Mouse (Mus musculus): ENCODE results near the gene Kcna2. TPM values are rescaled to one million over a fixed set of nuclear protein-coding genes. Genes with fewer than 3 reads are reported as not detected.

Gene Kcna2
- polyA plus RNA-seq, 1 experiment from 2014 or later, result 0.17 TPM

GRCm38 (mm10) chr3:107077101-107077500 is 23.8 kb upstream of the Kcna2 start:
- WGBS, result 89% methylated on average over 2 of the region's 2 CpGs
- H3K27me3 ChIP-seq (ENCODE audit: control insufficient read depth, insufficient read depth, low read length), result no peaks in the 10 kb centered on the region
- DNase-seq (ENCODE audit: low spot score), result no peak
- no peaks in the 10 kb centered on the region for H3K4me1 ChIP-seq (ENCODE audit: control insufficient read depth, insufficient read depth, low read length)
- H3K9me3 ChIP-seq (ENCODE audit: control insufficient read depth, low read length), result no peaks in the 10 kb centered on the region
- no peak overlapping the region for H3K27ac ChIP-seq (ENCODE audit: low read depth, low read length)
- H3K36me3 ChIP-seq (ENCODE audit: control insufficient read depth, insufficient read depth, low read length), result no peaks in the 10 kb centered on the region
- H3K9ac ChIP-seq (ENCODE audit: low read length), result no peak overlapping the region
- H3K4me2 ChIP-seq (ENCODE audit: low read depth), result no peak overlapping the region
- no peak for ATAC-seq (ENCODE audit: insufficient read depth, low FRiP score, low TSS enrichment)
- H3K4me3 ChIP-seq (ENCODE audit: low read depth, low read length), result no peak overlapping the region

DNA sequence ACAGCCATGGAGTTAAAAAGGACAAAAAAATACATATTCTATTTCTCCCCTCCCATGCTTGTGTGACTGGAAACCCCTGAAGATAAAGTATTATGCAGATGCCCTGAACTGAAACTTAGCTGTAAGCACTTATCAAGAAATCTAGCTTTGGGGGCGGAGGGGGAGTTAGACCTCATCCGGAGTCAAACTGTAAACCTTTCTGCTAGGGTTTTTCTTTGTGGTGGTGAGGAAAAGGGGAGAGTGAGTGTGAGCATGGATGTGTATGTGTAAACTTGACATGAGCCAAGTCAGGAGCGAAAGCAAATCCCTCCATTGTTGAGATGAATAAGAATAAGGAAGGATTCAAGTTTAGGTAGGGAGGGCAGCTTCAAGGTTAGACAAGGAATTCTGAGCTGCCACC is 20.1 kb upstream of the Kcna2 start:
- no peaks in the 10 kb centered on the region for H3K27me3 ChIP-seq (ENCODE audit: control insufficient read depth, insufficient read depth, low read length)

GRCm38 (mm10) chr3:107081227-107081626 is 19.7 kb upstream of the Kcna2 start:
- Histone ChIP-seq H3K9ac (ENCODE audit: low read length) (no peak overlapping the region), H3K4me1 (ENCODE audit: control insufficient read depth, insufficient read depth, low read length) (no peaks in the 10 kb centered on the region), H3K4me3 (ENCODE audit: low read depth, low read length) (no peak overlapping the region), H3K27ac (ENCODE audit: low read depth, low read length) (no peak overlapping the region), H3K27me3 (ENCODE audit: control insufficient read depth, insufficient read depth, low read length) (no peaks in the 10 kb centered on the region), H3K9me3 (ENCODE audit: control insufficient read depth, low read length) (no peaks in the 10 kb centered on the region), H3K4me2 (ENCODE audit: low read depth) (no peak overlapping the region), H3K36me3 (ENCODE audit: control insufficient read depth, insufficient read depth, low read length) (no peaks in the 10 kb centered on the region)
- 37% methylated on average over 3 of the region's 3 CpGs for WGBS
- no peak for DNase-seq (ENCODE audit: low spot score)
- no peak for ATAC-seq (ENCODE audit: insufficient read depth, low FRiP score, low TSS enrichment)

More for the DNA sequence above, 20.1 kb upstream of the Kcna2 start:
- no peaks in the 10 kb centered on the region for H3K9me3 ChIP-seq (ENCODE audit: control insufficient read depth, low read length)
- H3K36me3 ChIP-seq (ENCODE audit: control insufficient read depth, insufficient read depth, low read length), result no peaks in the 10 kb centered on the region
- ATAC-seq (ENCODE audit: insufficient read depth, low FRiP score, low TSS enrichment) (no peak), DNase-seq (ENCODE audit: low spot score) (no peak)
- H3K4me3 ChIP-seq (ENCODE audit: low read depth, low read length), result no peak overlapping the region
- 87% methylated on average over 3 of the region's 3 CpGs for WGBS
- no peak overlapping the region for H3K27ac ChIP-seq (ENCODE audit: low read depth, low read length)
- no peak overlapping the region for H3K9ac ChIP-seq (ENCODE audit: low read length)
- H3K4me2 ChIP-seq (ENCODE audit: low read depth), result no peak overlapping the region
- no peaks in the 10 kb centered on the region for H3K4me1 ChIP-seq (ENCODE audit: control insufficient read depth, insufficient read depth, low read length)

DNA sequence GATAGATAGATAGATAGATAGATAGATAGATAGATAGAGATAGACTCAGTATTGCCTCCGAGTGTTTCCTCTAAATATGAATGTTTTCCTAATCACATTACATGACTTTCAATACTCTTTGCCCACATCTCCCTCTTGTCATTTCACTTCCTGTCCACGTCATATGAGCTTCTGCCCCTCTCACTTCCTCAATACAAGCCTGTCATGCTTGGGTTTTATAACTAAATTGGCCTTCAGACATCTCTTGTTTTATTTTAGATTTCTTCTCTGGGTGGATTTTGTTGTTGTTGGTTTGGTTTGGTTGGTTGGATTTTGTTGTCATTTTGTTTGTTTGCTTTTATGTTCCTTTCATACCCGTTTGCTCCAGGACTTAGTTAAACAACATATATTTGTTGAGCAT is 16.4 kb upstream of the Kcna2 start:
- WGBS, result 85% methylated on average over 3 of the region's 3 CpGs
- Histone ChIP-seq H3K36me3 (ENCODE audit: control insufficient read depth, insufficient read depth, low read length) (no peaks in the 10 kb centered on the region), H3K27me3 (ENCODE audit: control insufficient read depth, insufficient read depth, low read length) (no peaks in the 10 kb centered on the region), H3K4me3 (ENCODE audit: low read depth, low read length) (no peak overlapping the region), H3K4me1 (ENCODE audit: control insufficient read depth, insufficient read depth, low read length) (no peaks in the 10 kb centered on the region), H3K9me3 (ENCODE audit: control insufficient read depth, low read length) (no peaks in the 10 kb centered on the region), H3K4me2 (ENCODE audit: low read depth) (no peak overlapping the region), H3K9ac (ENCODE audit: low read length) (no peak overlapping the region), H3K27ac (ENCODE audit: low read depth, low read length) (no peak overlapping the region)
- DNase-seq (ENCODE audit: low spot score), result no peak
- no peak for ATAC-seq (ENCODE audit: insufficient read depth, low FRiP score, low TSS enrichment)

DNA sequence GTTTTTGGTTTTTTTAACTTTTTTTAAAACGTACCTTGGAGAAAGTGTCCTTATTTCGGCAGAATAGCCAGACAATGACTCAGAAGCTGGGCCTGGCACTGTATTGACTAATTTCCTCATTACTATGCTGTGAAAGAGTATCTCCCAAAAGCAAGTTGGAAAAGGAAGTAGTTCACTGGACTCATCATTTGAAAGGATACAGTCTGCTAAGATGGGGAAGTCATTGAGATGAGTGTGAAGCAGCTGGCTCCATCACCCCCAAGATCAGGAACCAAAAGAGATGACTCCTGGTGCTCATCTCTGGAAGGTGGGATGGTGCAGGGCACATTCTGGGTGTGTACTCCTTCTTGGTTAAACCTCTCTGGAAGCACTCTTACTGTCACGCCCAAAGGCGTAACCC is 13.5 kb upstream of the Kcna2 start:
- ATAC-seq (ENCODE audit: insufficient read depth, low FRiP score, low TSS enrichment) (no peak), DNase-seq (ENCODE audit: low spot score) (no peak)
- no peak overlapping the region for H3K27ac ChIP-seq (ENCODE audit: low read depth, low read length)
- no peak overlapping the region for H3K9ac ChIP-seq (ENCODE audit: low read length)
- H3K4me2 ChIP-seq (ENCODE audit: low read depth), result no peak overlapping the region
- no peaks in the 10 kb centered on the region for H3K36me3 ChIP-seq (ENCODE audit: control insufficient read depth, insufficient read depth, low read length)
- no peaks in the 10 kb centered on the region for H3K9me3 ChIP-seq (ENCODE audit: control insufficient read depth, low read length)
- no peaks in the 10 kb centered on the region for H3K4me1 ChIP-seq (ENCODE audit: control insufficient read depth, insufficient read depth, low read length)
- H3K4me3 ChIP-seq (ENCODE audit: low read depth, low read length), result no peak overlapping the region
- 94% methylated on average over 4 of the region's 4 CpGs for WGBS
- no peaks in the 10 kb centered on the region for H3K27me3 ChIP-seq (ENCODE audit: control insufficient read depth, insufficient read depth, low read length)

DNA sequence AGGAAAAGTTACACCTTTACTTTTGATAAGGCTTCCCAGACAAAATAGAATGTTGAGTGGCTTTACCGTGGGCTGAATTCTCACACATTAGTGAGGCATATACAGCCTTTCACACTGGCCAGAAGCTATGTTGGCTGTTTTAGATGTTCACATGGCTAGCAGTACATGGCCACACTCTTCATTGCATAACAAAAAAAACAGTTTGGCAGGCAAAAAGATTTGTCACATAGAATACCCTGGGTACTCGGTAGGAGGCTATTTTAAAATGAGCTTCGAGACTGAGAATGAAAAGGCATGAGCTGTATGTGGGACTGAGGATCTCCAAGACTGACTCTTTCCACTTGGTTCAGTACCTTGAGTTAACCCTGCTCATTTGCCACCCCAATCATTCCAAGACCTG is 12.1 kb upstream of the Kcna2 start:
- Histone ChIP-seq H3K4me2 (ENCODE audit: low read depth) (no peak overlapping the region), H3K4me3 (ENCODE audit: low read depth, low read length) (no peak overlapping the region), H3K9me3 (ENCODE audit: control insufficient read depth, low read length) (no peaks in the 10 kb centered on the region), H3K9ac (ENCODE audit: low read length) (no peak overlapping the region), H3K4me1 (ENCODE audit: control insufficient read depth, insufficient read depth, low read length) (no peaks in the 10 kb centered on the region), H3K27me3 (ENCODE audit: control insufficient read depth, insufficient read depth, low read length) (no peaks in the 10 kb centered on the region), H3K36me3 (ENCODE audit: control insufficient read depth, insufficient read depth, low read length) (no peaks in the 10 kb centered on the region), H3K27ac (ENCODE audit: low read depth, low read length) (no peak overlapping the region)
- DNase-seq (ENCODE audit: low spot score) (no peak), ATAC-seq (ENCODE audit: insufficient read depth, low FRiP score, low TSS enrichment) (no peak)
- 87% methylated on average over 3 of the region's 3 CpGs for WGBS

- ATAC-seq (ENCODE audit: insufficient read depth, low FRiP score, low TSS enrichment) (no peak), DNase-seq (ENCODE audit: low spot score) (no peak)
- Histone ChIP-seq H3K9me3 (ENCODE audit: control insufficient read depth, low read length) (no peaks in the 10 kb centered on the region), H3K4me1 (ENCODE audit: control insufficient read depth, insufficient read depth, low read length) (no peaks in the 10 kb centered on the region), H3K27ac (ENCODE audit: low read depth, low read length) (no peak overlapping the region), H3K27me3 (ENCODE audit: control insufficient read depth, insufficient read depth, low read length) (no peaks in the 10 kb centered on the region), H3K4me3 (ENCODE audit: low read depth, low read length) (no peak overlapping the region), H3K9ac (ENCODE audit: low read length) (no peak overlapping the region), H3K4me2 (ENCODE audit: low read depth) (no peak overlapping the region), H3K36me3 (ENCODE audit: control insufficient read depth, insufficient read depth, low read length) (no peaks in the 10 kb centered on the region)
- WGBS, result 63% methylated on average over 3 of the region's 3 CpGs
Observed at GRCm38 (mm10) chr3:107089475-107089874, 11.5 kb upstream of the Kcna2 start.

DNA sequence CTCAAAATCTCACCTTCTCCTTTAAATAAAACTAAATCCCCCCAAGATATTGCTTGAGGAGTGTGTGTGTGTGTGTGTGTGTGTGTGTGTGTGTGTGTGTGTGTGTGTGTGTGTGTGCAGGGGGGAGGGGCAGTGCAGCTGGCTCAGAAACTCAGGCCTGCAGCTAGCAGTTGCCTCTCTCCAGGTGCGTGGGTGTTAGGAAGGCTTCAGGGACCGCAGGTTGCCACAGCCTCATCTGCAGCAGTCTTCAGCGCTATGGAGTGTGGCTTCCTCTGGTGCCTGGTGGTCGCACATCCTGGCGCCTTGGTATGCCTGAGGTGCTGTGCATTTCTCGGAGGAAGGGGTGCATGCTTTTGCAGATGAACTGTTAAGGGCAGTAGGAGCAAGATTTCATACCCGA is 10.9 kb upstream of the Kcna2 start:
- 76% methylated on average over 7 of the region's 7 CpGs for WGBS
- no peak for ATAC-seq (ENCODE audit: insufficient read depth, low FRiP score, low TSS enrichment)

DNA sequence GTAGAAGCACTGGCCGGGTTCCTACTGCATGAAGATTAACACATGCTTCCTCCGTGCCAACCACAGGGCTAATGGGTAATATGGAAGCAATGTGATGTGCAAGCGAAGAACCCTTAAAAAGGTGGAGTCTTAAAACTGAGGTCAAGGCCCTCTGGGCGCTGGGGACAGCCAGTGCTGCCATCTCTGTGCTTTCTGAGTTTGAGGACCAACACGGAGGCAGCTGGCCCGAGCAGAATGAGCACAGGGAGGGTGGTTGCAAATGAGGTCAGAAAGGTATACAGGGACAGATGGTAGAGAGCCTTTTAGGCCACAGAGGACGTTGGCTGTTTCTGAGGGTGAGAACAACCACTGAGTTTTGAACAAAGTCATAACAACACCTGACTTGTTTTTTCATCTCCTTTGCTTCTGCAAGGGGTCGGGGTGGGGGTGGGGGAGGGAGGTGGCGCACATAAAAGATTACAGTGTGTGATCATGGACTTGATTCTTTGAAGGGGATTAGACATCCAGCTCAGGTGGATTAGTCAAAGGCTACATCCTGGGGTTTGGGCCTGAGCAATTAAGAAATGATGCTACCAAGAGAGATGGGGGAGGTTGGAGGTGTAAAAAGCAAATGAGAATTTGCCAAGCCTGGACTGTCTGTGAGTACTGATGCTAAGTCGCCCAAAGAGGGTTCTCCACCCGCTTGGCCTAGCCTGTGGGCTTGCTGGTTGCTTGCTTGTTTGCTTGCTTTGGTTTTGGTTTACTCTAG is 10.4 kb upstream of the Kcna2 start:
- no peak overlapping the region for H3K4me2 ChIP-seq (ENCODE audit: low read depth)
- WGBS, result 63% methylated on average over 11 of the region's 11 CpGs

More for the DNA sequence above, 10.9 kb upstream of the Kcna2 start:
- Histone ChIP-seq H3K4me2 (ENCODE audit: low read depth) (no peak overlapping the region), H3K9me3 (ENCODE audit: control insufficient read depth, low read length) (no peaks in the 10 kb centered on the region), H3K4me1 (ENCODE audit: control insufficient read depth, insufficient read depth, low read length) (no peaks in the 10 kb centered on the region), H3K27me3 (ENCODE audit: control insufficient read depth, insufficient read depth, low read length) (no peaks in the 10 kb centered on the region), H3K36me3 (ENCODE audit: control insufficient read depth, insufficient read depth, low read length) (no peaks in the 10 kb centered on the region), H3K27ac (ENCODE audit: low read depth, low read length) (no peak overlapping the region), H3K4me3 (ENCODE audit: low read depth, low read length) (no peak overlapping the region), H3K9ac (ENCODE audit: low read length) (no peak overlapping the region)
- no peak for DNase-seq (ENCODE audit: low spot score)

More for the DNA sequence above, 10.4 kb upstream of the Kcna2 start:
- DNase-seq (ENCODE audit: low spot score), result no peak
- no peaks in the 10 kb centered on the region for H3K36me3 ChIP-seq (ENCODE audit: control insufficient read depth, insufficient read depth, low read length)
- H3K9me3 ChIP-seq (ENCODE audit: control insufficient read depth, low read length), result no peaks in the 10 kb centered on the region
- H3K4me3 ChIP-seq (ENCODE audit: low read depth, low read length), result no peak overlapping the region
- H3K4me1 ChIP-seq (ENCODE audit: control insufficient read depth, insufficient read depth, low read length), result no peaks in the 10 kb centered on the region
- no peak for ATAC-seq (ENCODE audit: insufficient read depth, low FRiP score, low TSS enrichment)
- no peaks in the 10 kb centered on the region for H3K27me3 ChIP-seq (ENCODE audit: control insufficient read depth, insufficient read depth, low read length)
- no peak overlapping the region for H3K9ac ChIP-seq (ENCODE audit: low read length)
- H3K27ac ChIP-seq (ENCODE audit: low read depth, low read length), result no peak overlapping the region
